Mouse (Mus musculus): ENCODE measurements around the gene Ap5s1. TPM values are rescaled to one million over a fixed set of nuclear protein-coding genes. Genes with fewer than 3 reads are reported as not detected.

Gene Ap5s1
- polyA plus RNA-seq (2014; fragmentation: Nextera tagmentation; extraction: Ambion mirVana) = 22.6 and 23.8 TPM in 2 replicates

DNA sequence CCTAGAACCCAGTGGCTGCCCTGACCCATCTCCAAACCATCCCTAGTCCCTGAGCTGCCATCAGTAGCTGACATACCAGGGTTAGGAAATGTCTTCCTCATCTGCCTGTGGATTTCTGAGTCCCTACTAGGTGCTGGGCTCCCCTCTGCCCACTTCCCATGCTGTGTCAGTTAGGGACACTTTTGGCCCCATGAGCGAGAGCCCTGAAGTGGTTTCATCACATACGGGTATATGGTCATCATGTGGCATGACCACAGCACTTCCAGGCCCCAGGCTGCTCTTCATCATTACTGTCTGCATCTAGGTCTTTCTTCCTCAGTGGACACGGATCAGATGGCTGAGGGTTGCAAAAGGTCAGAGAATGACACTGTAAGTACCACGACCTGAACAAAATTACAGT, at the start of gene Ap5s1:
Ap5s1 (plus strand) TSS at position 301 of the 400 bp plus-strand sequence.
- WGBS = 80% methylated on average over 4 of the region's 4 CpGs
- Histone ChIP-seq H3K27me3 (ENCODE audit: control insufficient read depth, insufficient read depth, low read length) (no peaks in the 10 kb centered on the region), H3K9ac (replicated peaks; ENCODE audit: low read length) (no peak within 1 kb of the TSS), H3K4me2 (ENCODE audit: low read depth, low read length) (no peak within 1 kb of the TSS), H3K4me3 (ENCODE audit: low read depth, low read length) (no peak within 1 kb of the TSS), H3K9me3 (replicated peaks; ENCODE audit: control insufficient read depth, low read length) (no peaks in the 10 kb centered on the region), H3K36me3 (replicated peaks; ENCODE audit: control insufficient read depth, insufficient read depth, low read depth, low read length) (no peaks in the 10 kb centered on the region), H3K27ac (replicated peaks; ENCODE audit: low read depth, low read length) (no peak within 1 kb of the TSS), H3K4me1 (ENCODE audit: control insufficient read depth, insufficient read depth, low read length) (peaks cover 3% of the 10 kb centered on the region)
- DNase-seq (ENCODE audit: low spot score) = no peak
- no peak for ATAC-seq (replicated peaks; ENCODE audit: insufficient number of reproducible peaks, low FRiP score, low TSS enrichment, low read depth)

DNA sequence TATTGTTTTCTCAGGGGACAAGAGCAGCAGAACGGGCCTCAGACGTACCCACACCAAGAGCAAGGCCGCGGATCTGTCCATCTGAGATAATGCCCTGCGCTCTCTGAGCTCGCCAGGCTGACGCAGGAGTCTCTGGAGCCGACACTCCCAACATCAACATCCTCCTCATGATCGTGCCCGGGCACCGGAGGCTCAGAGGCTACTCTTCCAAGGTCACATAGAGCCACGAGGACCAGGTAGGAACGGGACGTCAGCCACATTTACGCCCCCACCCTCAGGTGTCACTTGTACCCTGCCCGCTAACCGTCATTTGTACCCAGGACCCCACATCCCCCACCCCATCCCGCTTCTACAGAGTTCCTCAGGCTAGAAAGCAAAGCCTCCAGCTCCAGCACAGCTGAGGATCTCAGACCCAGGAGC, 47.4 kb upstream of the Ap5s1 start:
- H3K4me2 ChIP-seq (ENCODE audit: low read depth, low read length) = peak overlapping the region; percentile 55
- peak overlapping the region; percentile 77 for H3K4me3 ChIP-seq (ENCODE audit: low read depth, low read length)
- peak overlapping the region; percentile 81 for H3K9ac ChIP-seq (replicated peaks; ENCODE audit: low read length)
- DNase-seq (ENCODE audit: low spot score) (peak; percentile 48), ATAC-seq (replicated peaks; ENCODE audit: insufficient number of reproducible peaks, low FRiP score, low TSS enrichment, low read depth) (peak; percentile 56)
- no peaks in the 10 kb centered on the region for H3K36me3 ChIP-seq (replicated peaks; ENCODE audit: control insufficient read depth, insufficient read depth, low read depth, low read length)
- WGBS = 0% methylated on average over 18 of the region's 18 CpGs
- no peaks in the 10 kb centered on the region for H3K9me3 ChIP-seq (replicated peaks; ENCODE audit: control insufficient read depth, low read length)
- peak overlapping the region; percentile 56 for H3K27ac ChIP-seq (replicated peaks; ENCODE audit: low read depth, low read length)
- H3K4me1 ChIP-seq (ENCODE audit: control insufficient read depth, insufficient read depth, low read length) = peaks cover 3% of the 10 kb centered on the region; the same call in 1 of the 2 replicates
- no peaks in the 10 kb centered on the region for H3K27me3 ChIP-seq (ENCODE audit: control insufficient read depth, insufficient read depth, low read length)

DNA sequence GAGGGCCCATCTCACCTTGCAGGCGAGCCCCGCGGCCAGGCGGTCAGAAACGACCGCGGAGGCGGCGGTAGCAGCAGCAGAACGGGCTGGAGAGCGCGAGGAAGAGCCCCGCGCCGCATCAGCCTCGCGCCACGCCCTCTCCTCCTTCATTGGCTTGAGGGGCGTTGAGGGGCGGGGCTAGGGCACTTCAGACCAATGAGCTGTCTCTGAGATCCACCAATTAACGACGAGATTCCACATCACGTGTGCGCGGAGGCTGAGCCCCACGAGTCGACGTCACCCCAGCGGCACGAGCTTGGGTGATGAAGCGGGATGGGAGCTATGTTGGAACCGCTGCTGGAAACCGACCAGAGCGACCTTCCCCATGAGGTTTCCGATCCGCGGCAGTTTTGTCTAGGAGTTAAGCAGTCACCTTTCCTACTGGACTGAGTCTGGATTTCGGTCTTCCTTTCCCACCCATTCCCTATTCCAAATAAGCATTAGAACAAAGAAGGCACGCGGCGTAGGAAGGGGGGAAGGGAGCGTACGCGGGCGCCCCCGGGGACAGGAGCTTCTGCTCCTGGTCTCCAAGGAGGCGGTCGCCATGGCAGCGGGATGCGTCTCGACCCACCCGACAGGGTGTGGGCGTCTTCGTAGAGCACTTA, 46.8 kb upstream of the Ap5s1 start, which contains the start of gene 1700037H04Rik:
1700037H04Rik (minus strand) TSS at position 144 of the 644 bp plus-strand sequence.
- Histone ChIP-seq H3K36me3 (replicated peaks; ENCODE audit: control insufficient read depth, insufficient read depth, low read depth, low read length) (no peaks in the 10 kb centered on the region), H3K4me1 (ENCODE audit: control insufficient read depth, insufficient read depth, low read length) (peaks cover 3% of the 10 kb centered on the region; the same call in 1 of the 2 replicates), H3K4me3 (ENCODE audit: low read depth, low read length) (peak within 1 kb of the TSS; percentile 77), H3K9me3 (replicated peaks; ENCODE audit: control insufficient read depth, low read length) (no peaks in the 10 kb centered on the region), H3K27ac (replicated peaks; ENCODE audit: low read depth, low read length) (peak within 1 kb of the TSS; percentile 82), H3K27me3 (ENCODE audit: control insufficient read depth, insufficient read depth, low read length) (no peaks in the 10 kb centered on the region), H3K9ac (replicated peaks; ENCODE audit: low read length) (peak within 1 kb of the TSS; percentile 86), H3K4me2 (ENCODE audit: low read depth, low read length) (peak within 1 kb of the TSS; percentile 88)
- ATAC-seq (replicated peaks; ENCODE audit: insufficient number of reproducible peaks, low FRiP score, low TSS enrichment, low read depth) (peak; percentile 93), DNase-seq (ENCODE audit: low spot score) (peak; percentile 100)
- under 1% methylated on average over 54 of the region's 54 CpGs for WGBS

GRCm38 (mm10) chr2:131160671-131161111, 46.2 kb upstream of the Ap5s1 start:
- H3K27ac ChIP-seq (replicated peaks; ENCODE audit: low read depth, low read length) = peak overlapping the region; percentile 82
- peak overlapping the region; percentile 77 for H3K4me3 ChIP-seq (ENCODE audit: low read depth, low read length)
- no peaks in the 10 kb centered on the region for H3K36me3 ChIP-seq (replicated peaks; ENCODE audit: control insufficient read depth, insufficient read depth, low read depth, low read length)
- peak; percentile 45 for DNase-seq (ENCODE audit: low spot score)
- no peaks in the 10 kb centered on the region for H3K9me3 ChIP-seq (replicated peaks; ENCODE audit: control insufficient read depth, low read length)
- WGBS = under 1% methylated on average over 17 of the region's 17 CpGs
- peaks cover 3% of the 10 kb centered on the region; the same call in 1 of the 2 replicates for H3K4me1 ChIP-seq (ENCODE audit: control insufficient read depth, insufficient read depth, low read length)
- peak overlapping the region; percentile 88 for H3K4me2 ChIP-seq (ENCODE audit: low read depth, low read length)
- H3K9ac ChIP-seq (replicated peaks; ENCODE audit: low read length) = peak overlapping the region; percentile 86
- ATAC-seq (replicated peaks; ENCODE audit: insufficient number of reproducible peaks, low FRiP score, low TSS enrichment, low read depth) = peak; percentile 15; the same call in 1 of the 2 replicates
- H3K27me3 ChIP-seq (ENCODE audit: control insufficient read depth, insufficient read depth, low read length) = no peaks in the 10 kb centered on the region

DNA sequence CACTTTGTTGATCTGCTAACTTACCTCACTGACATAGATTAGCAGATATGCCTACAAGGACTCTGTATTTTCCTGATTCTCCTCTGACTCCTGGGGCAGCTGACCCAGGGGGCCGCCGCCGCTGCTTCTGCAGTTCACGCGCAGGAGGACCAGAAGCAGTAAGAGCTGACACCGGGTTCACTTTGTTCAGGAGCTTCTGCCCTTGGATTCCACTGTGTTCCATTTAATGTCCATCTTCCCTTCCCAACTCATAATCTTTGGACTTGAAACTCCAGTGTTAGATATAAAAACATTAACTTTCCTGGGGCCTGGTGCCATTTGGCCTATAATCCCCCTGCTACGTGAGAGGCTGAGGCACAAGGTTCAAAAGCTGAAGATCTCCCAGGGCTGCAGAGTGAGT, 43.0 kb upstream of the Ap5s1 start:
- Histone ChIP-seq H3K4me1 (ENCODE audit: control insufficient read depth, insufficient read depth, low read length) (0 out of 2 replicates have a peak, but pooled peaks cover under 1% of the 10 kb centered on the region), H3K4me3 (ENCODE audit: low read depth, low read length) (no peak overlapping the region), H3K27ac (replicated peaks; ENCODE audit: low read depth, low read length) (no peak overlapping the region), H3K27me3 (ENCODE audit: control insufficient read depth, insufficient read depth, low read length) (no peaks in the 10 kb centered on the region), H3K9ac (replicated peaks; ENCODE audit: low read length) (no peak overlapping the region), H3K9me3 (replicated peaks; ENCODE audit: control insufficient read depth, low read length) (no peaks in the 10 kb centered on the region), H3K36me3 (replicated peaks; ENCODE audit: control insufficient read depth, insufficient read depth, low read depth, low read length) (no peaks in the 10 kb centered on the region), H3K4me2 (ENCODE audit: low read depth, low read length) (no peak overlapping the region)
- ATAC-seq (replicated peaks; ENCODE audit: insufficient number of reproducible peaks, low FRiP score, low TSS enrichment, low read depth) (no peak), DNase-seq (ENCODE audit: low spot score) (no peak)
- WGBS = 69% methylated on average over 7 of the region's 7 CpGs

GRCm38 (mm10) chr2:131166172-131166571, 40.7 kb upstream of the Ap5s1 start:
- Histone ChIP-seq H3K36me3 (replicated peaks; ENCODE audit: control insufficient read depth, insufficient read depth, low read depth, low read length) (no peaks in the 10 kb centered on the region), H3K4me3 (ENCODE audit: low read depth, low read length) (no peak overlapping the region), H3K4me2 (ENCODE audit: low read depth, low read length) (no peak overlapping the region), H3K27me3 (ENCODE audit: control insufficient read depth, insufficient read depth, low read length) (peaks cover 1% of the 10 kb centered on the region), H3K9me3 (replicated peaks; ENCODE audit: control insufficient read depth, low read length) (no peaks in the 10 kb centered on the region), H3K9ac (replicated peaks; ENCODE audit: low read length) (no peak overlapping the region), H3K4me1 (ENCODE audit: control insufficient read depth, insufficient read depth, low read length) (no peaks in the 10 kb centered on the region), H3K27ac (replicated peaks; ENCODE audit: low read depth, low read length) (no peak overlapping the region)
- WGBS = 81% methylated on average over 2 of the region's 2 CpGs
- DNase-seq (ENCODE audit: low spot score) = no peak
- no peak for ATAC-seq (replicated peaks; ENCODE audit: insufficient number of reproducible peaks, low FRiP score, low TSS enrichment, low read depth)

- H3K27ac ChIP-seq (replicated peaks; ENCODE audit: low read depth, low read length) = no peak overlapping the region
- no peak overlapping the region for H3K9ac ChIP-seq (replicated peaks; ENCODE audit: low read length)
- DNase-seq (ENCODE audit: low spot score) (no peak), ATAC-seq (replicated peaks; ENCODE audit: insufficient number of reproducible peaks, low FRiP score, low TSS enrichment, low read depth) (no peak)
- H3K36me3 ChIP-seq (replicated peaks; ENCODE audit: control insufficient read depth, insufficient read depth, low read depth, low read length) = no peaks in the 10 kb centered on the region
- H3K9me3 ChIP-seq (replicated peaks; ENCODE audit: control insufficient read depth, low read length) = no peaks in the 10 kb centered on the region
- no peaks in the 10 kb centered on the region; the same call in 1 of the 2 replicates for H3K4me1 ChIP-seq (ENCODE audit: control insufficient read depth, insufficient read depth, low read length)
- H3K27me3 ChIP-seq (ENCODE audit: control insufficient read depth, insufficient read depth, low read length) = peaks cover 19% of the 10 kb centered on the region
- no peak overlapping the region for H3K4me2 ChIP-seq (ENCODE audit: low read depth, low read length)
- WGBS = 82% methylated on average over 6 of the region's 6 CpGs
- no peak overlapping the region for H3K4me3 ChIP-seq (ENCODE audit: low read depth, low read length)
Measured at GRCm38 (mm10) chr2:131167984-131168383, 38.9 kb upstream of the Ap5s1 start.

DNA sequence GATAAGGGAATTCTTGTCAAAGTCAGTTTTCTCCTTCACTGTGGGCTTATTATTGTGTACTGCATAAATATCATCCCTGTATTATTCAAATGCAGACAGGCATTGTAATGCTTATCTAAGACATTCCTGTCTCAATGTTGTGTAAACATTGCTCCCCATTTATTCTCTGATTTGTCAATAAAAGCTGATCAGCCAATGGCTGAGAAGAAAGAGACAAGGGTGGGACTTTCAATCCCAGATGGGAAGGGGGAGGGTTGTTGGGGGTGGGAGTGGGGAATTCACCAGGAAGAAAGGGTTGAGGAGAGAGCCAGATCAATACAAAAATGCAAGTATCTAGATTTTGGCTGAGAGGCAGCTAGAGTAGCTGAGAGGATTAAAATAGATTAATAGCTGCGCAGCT, 38.0 kb upstream of the Ap5s1 start:
- Histone ChIP-seq H3K27me3 (ENCODE audit: control insufficient read depth, insufficient read depth, low read length) (peaks cover 25% of the 10 kb centered on the region), H3K9me3 (replicated peaks; ENCODE audit: control insufficient read depth, low read length) (no peaks in the 10 kb centered on the region), H3K4me3 (ENCODE audit: low read depth, low read length) (no peak overlapping the region), H3K36me3 (replicated peaks; ENCODE audit: control insufficient read depth, insufficient read depth, low read depth, low read length) (no peaks in the 10 kb centered on the region), H3K27ac (replicated peaks; ENCODE audit: low read depth, low read length) (no peak overlapping the region), H3K4me2 (ENCODE audit: low read depth, low read length) (no peak overlapping the region), H3K4me1 (ENCODE audit: control insufficient read depth, insufficient read depth, low read length) (no peaks in the 10 kb centered on the region; the same call in 1 of the 2 replicates), H3K9ac (replicated peaks; ENCODE audit: low read length) (no peak overlapping the region)
- DNase-seq (ENCODE audit: low spot score) = no peak
- WGBS = 55% methylated on average over 1 of the region's 1 CpGs
- ATAC-seq (replicated peaks; ENCODE audit: insufficient number of reproducible peaks, low FRiP score, low TSS enrichment, low read depth) = no peak
